Mouse (Mus musculus) heart, postnatal 0 days (tissue): ENCODE measurements at regions not wholly inside any gene's neighbourhood (a gene's known extent, or its start where the extent isn't known, plus 50 kb on each side); places are given as distances from the start of the nearest gene placed in this dataset.

Experiments
- ATAC-seq: fragments of 200-750 bp; cut with Nextera tagmentation; 2 replicates; pipeline ENCODE4 v1.8.0; 2017; ENCODE audit warnings: low read depth, moderate number of reproducible peaks, moderate library complexity; ENCODE audit not compliant: insufficient read depth
- DNase-seq: peaks from one replicate; pipeline ENCODE4 v3.0.0-alpha.2; 2016; ENCODE audit warnings: low spot score
- H3K27ac ChIP-seq: fragments of 300-500 bp; sonication (generic); 2 replicates; pipeline ENCODE4 v1.5.1; 2014; ENCODE audit warnings: low read depth, mild to moderate bottlenecking
- H3K27me3 ChIP-seq: fragments of 300-500 bp; sonication (generic); 2 replicates; pipeline ENCODE4 v1.6.1; 2014; ENCODE audit warnings: low read length, mixed read lengths; ENCODE audit not compliant: control insufficient read depth, insufficient read depth
- H3K36me3 ChIP-seq: fragments of 300-500 bp; sonication (generic); replicated peaks from 2 replicates; pipeline ENCODE4 v1.6.1; 2014; ENCODE audit warnings: low read length, mixed read lengths; ENCODE audit not compliant: control insufficient read depth, insufficient read depth
- H3K4me1 ChIP-seq: fragments of 300-500 bp; sonication (generic); 2 replicates; pipeline ENCODE4 v1.6.1; 2014; ENCODE audit warnings: antibody characterized with exemption; ENCODE audit not compliant: control insufficient read depth, insufficient read depth
- H3K4me2 ChIP-seq: fragments of 300-500 bp; sonication (generic); 2 replicates; pipeline ENCODE4 v1.6.1; 2014; ENCODE audit warnings: low read depth, mild to moderate bottlenecking, low read length, moderate library complexity
- H3K4me3 ChIP-seq: fragments of 300-500 bp; sonication (generic); 2 replicates; pipeline ENCODE4 v1.5.1; 2014; ENCODE audit warnings: low read depth, low read length
- H3K9ac ChIP-seq: fragments of 300-500 bp; sonication (generic); replicated peaks from 2 replicates; pipeline ENCODE4 v1.6.1; 2014; ENCODE audit warnings: low read depth, low read length, mixed read lengths
- H3K9me3 ChIP-seq: fragments of 300-500 bp; sonication (generic); replicated peaks from 2 replicates; pipeline ENCODE4 v1.6.1; 2016; ENCODE audit warnings: low read length; ENCODE audit not compliant: control insufficient read depth
- CTCF ChIP-seq: IDR thresholded peaks from 2 replicates; pipeline ENCODE4 v1.5.1; 2016; ENCODE audit warnings: antibody characterized with exemption, control low read depth, low read depth
- EP300 ChIP-seq: IDR thresholded peaks from 2 replicates; pipeline ENCODE4 v1.6.1; 2016; ENCODE audit warnings: antibody characterized with exemption, low read depth
- WGBS: fragments of 180-500 bp; shearing (Covaris S2); extraction: QIAGEN DNeasy Blood & Tissue Kit; methylation state at CpG from one replicate; pipeline ENCODE4 v1.1.7; 2014; 5-methylcytosine and 5-hydroxymethylcytosine counted together

DNA sequence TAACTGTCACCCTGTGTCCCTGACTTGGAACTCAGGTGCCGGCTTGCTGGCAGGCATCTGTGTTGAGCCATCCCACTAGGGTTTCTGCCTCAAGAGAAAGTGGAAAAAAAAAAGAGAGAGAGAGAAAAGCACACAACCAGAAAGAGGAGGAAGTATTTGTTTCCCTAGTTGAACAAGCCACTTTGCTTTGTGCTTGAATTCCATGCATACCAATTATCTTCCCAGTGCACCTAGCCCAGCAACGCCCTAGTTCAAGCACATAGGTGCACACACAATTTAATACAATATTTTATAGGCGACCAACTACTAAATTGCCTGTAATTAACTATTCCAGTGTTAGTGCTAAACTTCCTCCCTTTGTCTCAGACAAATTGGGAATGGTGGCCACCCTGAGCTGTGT lies 230.3 kb downstream of the Ccdc91 start:
- no peak overlapping the region for H3K4me2 ChIP-seq
- WGBS: 63% methylated on average over 3 of the region's 3 CpGs
- TF ChIP-seq EP300 (no peak), CTCF (no peak)
- H3K27ac ChIP-seq: no peak overlapping the region
- H3K27me3 ChIP-seq: no peaks in the 10 kb centered on the region
- no peaks in the 10 kb centered on the region for H3K36me3 ChIP-seq
- H3K9ac ChIP-seq: no peak overlapping the region
- no peak for ATAC-seq
- H3K4me1 ChIP-seq: no peaks in the 10 kb centered on the region
- no peak overlapping the region for H3K4me3 ChIP-seq
- no peaks in the 10 kb centered on the region for H3K9me3 ChIP-seq
- DNase-seq: no peak

DNA sequence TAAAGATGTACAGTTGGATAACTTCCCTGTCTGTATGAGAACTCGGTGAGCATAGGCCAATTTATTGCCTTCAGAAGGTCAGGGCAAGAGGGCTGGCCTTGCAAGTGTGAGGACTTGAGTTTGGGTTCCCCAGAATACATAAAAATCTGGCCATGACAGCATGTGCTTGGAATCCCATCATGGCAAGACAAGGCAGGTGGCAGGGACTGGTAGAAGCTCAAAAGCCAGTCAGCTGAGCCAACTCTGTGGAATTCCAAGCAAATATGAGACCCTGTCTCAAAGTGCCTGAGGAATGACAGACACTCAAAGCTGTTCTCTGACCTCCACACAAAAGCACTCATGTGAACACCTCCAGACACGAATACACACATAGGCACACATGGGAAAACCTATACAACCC lies 231.1 kb downstream of the Ccdc91 start:
- no peak for DNase-seq
- no peak for ATAC-seq
- H3K4me3 ChIP-seq: no peak overlapping the region
- H3K9me3 ChIP-seq: no peaks in the 10 kb centered on the region
- WGBS: 82% methylated on average over 2 of the region's 2 CpGs
- H3K9ac ChIP-seq: no peak overlapping the region
- no peaks in the 10 kb centered on the region for H3K4me1 ChIP-seq
- H3K27me3 ChIP-seq: no peaks in the 10 kb centered on the region
- no peak overlapping the region for H3K27ac ChIP-seq
- no peak for TF ChIP-seq CTCF
- no peak for TF ChIP-seq EP300
- H3K4me2 ChIP-seq: no peak overlapping the region
- H3K36me3 ChIP-seq: no peaks in the 10 kb centered on the region

DNA sequence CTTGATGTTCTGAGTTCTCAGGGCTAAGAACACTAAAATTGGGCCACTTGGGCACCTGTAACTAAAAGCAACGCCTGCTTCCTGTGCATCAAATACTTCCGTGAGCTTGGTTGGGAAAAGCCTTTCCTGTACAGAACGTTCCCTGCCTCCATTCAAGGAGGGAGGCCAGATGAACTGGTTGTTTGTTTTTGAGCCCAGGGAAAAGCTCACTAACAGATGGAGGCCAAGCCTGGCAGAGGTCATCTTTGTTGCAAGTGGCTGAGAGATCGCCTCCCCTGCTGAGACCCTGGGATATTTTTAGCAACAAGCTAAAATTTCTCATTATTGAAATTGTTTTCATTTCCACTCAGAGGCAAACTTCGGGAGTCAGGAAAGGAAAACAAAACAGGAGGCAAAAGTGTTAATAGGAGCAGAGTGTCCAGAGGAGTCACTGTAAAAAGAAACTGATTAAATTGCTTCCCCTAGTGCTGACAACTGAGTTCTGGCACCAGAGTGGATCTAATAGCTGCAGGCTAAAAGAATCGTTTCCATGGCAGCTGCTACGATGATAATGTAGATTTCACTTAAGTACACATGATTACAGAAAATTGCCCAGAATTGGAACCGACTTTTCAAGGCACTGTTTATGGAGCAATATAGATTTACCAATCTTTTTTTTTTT lies 242.6 kb downstream of the Ccdc91 start:
- ATAC-seq: no peak
- H3K4me1 ChIP-seq: peaks cover 5% of the 10 kb centered on the region
- no peak overlapping the region; the same call in 1 of the 2 replicates for H3K27ac ChIP-seq
- peak; percentile 11 for DNase-seq
- H3K36me3 ChIP-seq: no peaks in the 10 kb centered on the region
- no peak overlapping the region for H3K9ac ChIP-seq
- peak overlapping the region; percentile 12; the same call in 1 of the 2 replicates for H3K4me2 ChIP-seq
- no peak overlapping the region for H3K4me3 ChIP-seq
- H3K27me3 ChIP-seq: no peaks in the 10 kb centered on the region
- no peaks in the 10 kb centered on the region for H3K9me3 ChIP-seq
- no peak for TF ChIP-seq EP300
- no peak for TF ChIP-seq CTCF
- WGBS: 17% methylated on average over 8 of the region's 8 CpGs

DNA sequence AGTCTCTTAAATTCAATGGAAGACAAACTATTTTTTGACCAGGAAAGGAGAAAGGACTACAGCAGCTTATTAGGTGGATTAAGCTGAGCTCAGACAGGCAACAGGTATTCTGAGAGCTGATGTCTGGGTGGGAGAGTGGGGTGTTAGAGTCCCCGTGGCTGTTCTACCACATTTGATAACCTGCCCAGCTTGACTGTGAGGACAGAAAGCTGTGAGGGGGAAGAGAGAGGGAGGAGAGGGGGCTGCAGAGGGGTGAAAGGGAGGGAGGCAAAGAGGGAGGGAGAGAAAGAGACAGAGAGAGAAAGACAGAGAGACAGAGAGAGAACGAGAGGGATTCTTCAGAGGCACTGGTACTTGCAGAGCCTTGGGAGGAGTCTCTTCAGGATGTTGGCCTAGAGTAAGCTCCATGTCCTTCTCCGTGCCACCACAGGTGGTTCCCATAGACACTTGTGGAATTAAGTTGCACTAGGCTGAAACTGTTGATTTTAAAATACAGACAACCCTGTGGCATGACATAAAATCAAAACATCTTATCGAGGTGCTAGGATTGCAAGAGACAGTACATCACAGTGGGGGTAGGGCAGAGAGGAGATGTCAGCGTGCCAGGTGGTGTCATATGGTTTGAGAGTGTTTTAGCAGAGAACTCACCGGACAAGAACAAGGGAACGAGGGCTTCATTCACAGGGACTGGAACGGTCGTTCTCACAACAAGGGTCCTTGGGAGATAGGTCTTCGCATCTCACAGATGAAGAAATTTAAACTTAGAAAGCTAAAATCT lies 243.3 kb downstream of the Ccdc91 start:
- Histone ChIP-seq H3K9ac (no peak overlapping the region), H3K4me2 (no peak overlapping the region), H3K27ac (no peak overlapping the region), H3K27me3 (no peaks in the 10 kb centered on the region), H3K36me3 (no peaks in the 10 kb centered on the region), H3K9me3 (no peaks in the 10 kb centered on the region), H3K4me3 (no peak overlapping the region), H3K4me1 (peaks cover 5% of the 10 kb centered on the region)
- no peak for TF ChIP-seq CTCF
- TF ChIP-seq EP300: no peak
- ATAC-seq (no peak), DNase-seq (no peak)
- WGBS: 69% methylated on average over 10 of the region's 10 CpGs

DNA sequence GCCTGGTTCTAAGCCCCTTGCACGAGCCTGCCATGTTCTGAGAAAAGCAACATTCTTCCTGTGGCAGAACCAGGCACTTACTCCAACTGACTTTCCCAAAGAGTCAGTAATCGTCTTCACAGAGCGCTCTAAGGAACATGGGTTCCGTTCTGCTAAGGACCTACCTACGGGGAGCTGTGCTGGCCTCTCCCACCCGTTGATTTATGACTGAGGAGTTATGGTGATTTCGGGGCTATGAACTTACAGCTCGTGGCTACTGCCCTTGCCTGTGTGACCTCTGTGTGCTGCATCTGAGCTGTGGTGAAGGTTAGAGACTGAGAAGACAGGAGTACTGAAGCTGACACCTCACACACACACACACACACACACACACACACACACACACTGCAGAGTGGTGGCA lies 243.9 kb downstream of the Ccdc91 start:
- Histone ChIP-seq H3K9me3 (no peaks in the 10 kb centered on the region), H3K4me3 (no peak overlapping the region)

More for the DNA sequence above, 243.9 kb downstream of the Ccdc91 start:
- Histone ChIP-seq H3K9ac (no peak overlapping the region), H3K27ac (no peak overlapping the region), H3K4me2 (no peak overlapping the region), H3K36me3 (no peaks in the 10 kb centered on the region), H3K27me3 (no peaks in the 10 kb centered on the region), H3K4me1 (peaks cover 5% of the 10 kb centered on the region)
- DNase-seq (no peak), ATAC-seq (no peak)
- WGBS: 75% methylated on average over 8 of the region's 8 CpGs
- TF ChIP-seq EP300: no peak
- TF ChIP-seq CTCF: no peak
